Mouse (Mus musculus) limb, embryonic 12.5 days (tissue): ENCODE data around the gene Ankrd34a. TPM values are rescaled to one million over a fixed set of nuclear protein-coding genes. Genes with fewer than 3 reads are reported as not detected.

Experiments used
- ATAC-seq: fragments of 200-750 bp; cut with Nextera tagmentation; 2 replicates; pipeline ENCODE4 v1.8.0; 2017; ENCODE audit warnings: low read depth, moderate TSS enrichment; ENCODE audit not compliant: insufficient number of reproducible peaks, insufficient read depth, low FRiP score, low TSS enrichment
- H3K27ac ChIP-seq: fragments of 300-500 bp; sonication (generic); 2 replicates; pipeline ENCODE4 v1.5.1; 2016; ENCODE audit warnings: mild to moderate bottlenecking, moderate library complexity
- H3K27me3 ChIP-seq: fragments of 300-500 bp; sonication (generic); 2 replicates; pipeline ENCODE4 v1.6.1; 2016; ENCODE audit warnings: mild to moderate bottlenecking, moderate library complexity
- H3K36me3 ChIP-seq: fragments of 300-500 bp; sonication (generic); 2 replicates; pipeline ENCODE4 v1.6.1; 2016; ENCODE audit warnings: mild to moderate bottlenecking, moderate library complexity
- H3K4me1 ChIP-seq: fragments of 300-500 bp; sonication (generic); replicated peaks from 2 replicates; pipeline ENCODE4 v1.6.1; 2016
- H3K4me2 ChIP-seq: fragments of 300-500 bp; sonication (generic); 2 replicates; pipeline ENCODE4 v1.6.1; 2016; ENCODE audit warnings: mild to moderate bottlenecking, moderate library complexity
- H3K4me3 ChIP-seq: fragments of 300-500 bp; sonication (generic); replicated peaks from 2 replicates; pipeline ENCODE4 v1.5.1; 2016; ENCODE audit warnings: mild to moderate bottlenecking
- H3K9ac ChIP-seq: fragments of 300-500 bp; sonication (generic); replicated peaks from 2 replicates; pipeline ENCODE4 v1.6.1; 2016; ENCODE audit warnings: mild to moderate bottlenecking, moderate library complexity
- H3K9me3 ChIP-seq: fragments of 300-500 bp; sonication (generic); 2 replicates; pipeline ENCODE4 v1.6.1; 2016; ENCODE audit warnings: mild to moderate bottlenecking, moderate library complexity
- WGBS: fragments of 180-500 bp; shearing (Covaris S2); methylation state at CpG from one replicate; pipeline ENCODE4 v1.1.7; 2016; 5-methylcytosine and 5-hydroxymethylcytosine counted together
- polyA plus RNA-seq: library from polyadenylated mRNA; unstranded; fragments of >200 nt; fragmentation: Nextera tagmentation; extraction: Ambion mirVana; gene quantifications from 2 replicates; pipeline ENCODE4 v1.2.1, GENCODE M21; 2016

Ankrd34a gene
- polyA plus RNA-seq, 1 experiment from 2014 or later, result 2.2 TPM

- H3K4me2 ChIP-seq, result peak within 1 kb of the TSS; percentile 73
- peak within 1 kb of the TSS; percentile 72 for H3K4me3 ChIP-seq
- peak within 1 kb of the TSS; percentile 81 for H3K9ac ChIP-seq
- peak; percentile 92 for ATAC-seq
- no peaks in the 10 kb centered on the region for H3K27me3 ChIP-seq
- no peaks in the 10 kb centered on the region for H3K9me3 ChIP-seq
- WGBS, result under 1% methylated on average over 48 of the region's 48 CpGs
- peaks cover 54% of the 10 kb centered on the region for H3K36me3 ChIP-seq
- peak within 1 kb of the TSS; percentile 79 for H3K27ac ChIP-seq
- peaks cover 22% of the 10 kb centered on the region for H3K4me1 ChIP-seq
Observed at GRCm38 (mm10) chr3:96629729-96630600, 33.5 kb downstream of the Ankrd34a start, which contains the start of gene Rbm8a. Gene Rbm8a, plus strand, starts transcription at chr3:96629933.

GRCm38 (mm10) chr3:96632058-96632457 lies 35.6 kb downstream of the Ankrd34a start:
- ATAC-seq, result no peak
- peaks cover 40% of the 10 kb centered on the region for H3K36me3 ChIP-seq
- H3K4me2 ChIP-seq, result no peak overlapping the region
- H3K9me3 ChIP-seq, result no peaks in the 10 kb centered on the region
- no peak overlapping the region for H3K4me3 ChIP-seq
- H3K4me1 ChIP-seq, result peaks cover 34% of the 10 kb centered on the region
- H3K27ac ChIP-seq, result no peak overlapping the region
- H3K9ac ChIP-seq, result no peak overlapping the region
- H3K27me3 ChIP-seq, result no peaks in the 10 kb centered on the region

DNA sequence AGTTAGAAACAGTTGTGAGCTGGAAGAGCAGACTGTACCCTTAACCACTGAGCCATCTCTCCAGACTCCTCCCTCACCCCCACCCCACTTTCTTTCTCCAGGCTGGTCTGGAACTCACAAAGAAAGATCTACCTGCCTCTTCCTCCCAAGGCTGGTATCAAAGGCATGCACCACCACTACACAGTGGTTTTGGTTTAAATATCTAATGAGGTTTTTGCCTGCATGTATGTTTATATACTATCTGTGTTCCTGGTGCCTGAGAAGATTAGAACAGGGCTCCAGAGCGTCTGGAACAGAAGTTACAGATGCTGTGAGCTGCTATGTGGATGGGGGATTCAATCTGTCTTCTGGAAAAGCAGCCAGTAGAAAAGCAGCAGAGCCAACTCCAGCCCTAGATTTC lies 37.6 kb downstream of the Ankrd34a start:
- Histone ChIP-seq H3K4me1 (peaks cover 32% of the 10 kb centered on the region), H3K36me3 (peaks cover 53% of the 10 kb centered on the region), H3K4me3 (no peak overlapping the region), H3K4me2 (no peak overlapping the region), H3K27ac (no peak overlapping the region), H3K9ac (no peak overlapping the region), H3K9me3 (no peaks in the 10 kb centered on the region), H3K27me3 (no peaks in the 10 kb centered on the region)
- WGBS, result 72% methylated on average over 1 of the region's 1 CpGs
- ATAC-seq, result no peak

- WGBS, result 2% methylated on average over 59 of the region's 60 CpGs
- Histone ChIP-seq H3K4me1 (peaks cover 29% of the 10 kb centered on the region), H3K4me3 (peak within 1 kb of the TSS; percentile 95), H3K27ac (peak within 1 kb of the TSS; percentile 92), H3K9me3 (no peaks in the 10 kb centered on the region), H3K9ac (peak within 1 kb of the TSS; percentile 95), H3K4me2 (peak within 1 kb of the TSS; percentile 73), H3K27me3 (no peaks in the 10 kb centered on the region), H3K36me3 (peaks cover 65% of the 10 kb centered on the region)
- peak; percentile 92 for ATAC-seq
Observed at GRCm38 (mm10) chr3:96634928-96635879, 38.8 kb downstream of the Ankrd34a start, which contains the start of the genes Pex11b and Gm42957. Gene Pex11b, plus strand, starts transcription at chr3:96635376. Gene Gm42957, plus strand, starts transcription at chr3:96635474.

- Histone ChIP-seq H3K36me3 (peaks cover 71% of the 10 kb centered on the region), H3K27ac (peak overlapping the region; percentile 92), H3K4me2 (peak overlapping the region; percentile 73), H3K4me1 (peaks cover 25% of the 10 kb centered on the region), H3K4me3 (peak overlapping the region; percentile 95), H3K9me3 (no peaks in the 10 kb centered on the region), H3K27me3 (no peaks in the 10 kb centered on the region), H3K9ac (peak overlapping the region; percentile 95)
- ATAC-seq, result no peak
- 12% methylated on average over 15 of the region's 15 CpGs for WGBS
Observed at GRCm38 (mm10) chr3:96635906-96636305, 39.5 kb downstream of the Ankrd34a start.

- ATAC-seq, result no peak
- Histone ChIP-seq H3K9me3 (no peaks in the 10 kb centered on the region), H3K4me2 (peak overlapping the region; percentile 73), H3K27me3 (no peaks in the 10 kb centered on the region), H3K9ac (peak overlapping the region; percentile 95), H3K4me1 (peaks cover 21% of the 10 kb centered on the region), H3K27ac (no peak overlapping the region), H3K36me3 (peaks cover 71% of the 10 kb centered on the region), H3K4me3 (peak overlapping the region; percentile 95)
- WGBS, result 75% methylated on average over 11 of the region's 11 CpGs
Observed at GRCm38 (mm10) chr3:96636448-96636847, 40.0 kb downstream of the Ankrd34a start.

DNA sequence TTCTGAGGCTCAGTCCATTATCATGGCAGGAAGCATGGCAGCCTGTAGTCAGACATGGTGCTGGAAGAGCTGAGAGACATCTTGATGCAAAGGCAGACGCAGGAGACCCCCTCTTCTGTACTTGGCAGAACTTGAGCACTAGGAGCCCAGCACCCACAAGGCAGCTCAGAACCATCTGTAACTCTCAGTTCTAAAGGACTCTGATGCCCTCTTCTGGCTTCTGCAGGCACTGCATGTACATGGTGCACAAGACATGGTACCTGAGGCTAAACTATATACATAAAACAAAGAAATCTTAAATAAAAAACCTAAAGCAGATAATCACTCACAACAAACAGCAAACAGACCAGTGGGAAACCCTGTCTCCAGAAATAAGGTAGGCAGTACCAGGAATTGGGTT lies 42.8 kb downstream of the Ankrd34a start:
- Histone ChIP-seq H3K27me3 (no peaks in the 10 kb centered on the region), H3K9ac (no peak overlapping the region), H3K36me3 (peaks cover 71% of the 10 kb centered on the region), H3K4me3 (no peak overlapping the region), H3K4me1 (peaks cover 17% of the 10 kb centered on the region), H3K27ac (no peak overlapping the region), H3K4me2 (no peak overlapping the region), H3K9me3 (no peaks in the 10 kb centered on the region)
- WGBS, result 73% methylated on average over 1 of the region's 1 CpGs
- no peak for ATAC-seq

- Histone ChIP-seq H3K4me3 (no peak within 1 kb of the TSS), H3K9ac (no peak within 1 kb of the TSS), H3K36me3 (peaks cover 52% of the 10 kb centered on the region), H3K27me3 (no peaks in the 10 kb centered on the region), H3K9me3 (no peaks in the 10 kb centered on the region), H3K27ac (no peak within 1 kb of the TSS), H3K4me1 (0 out of 2 replicates have a peak, but pooled peaks cover 4% of the 10 kb centered on the region), H3K4me2 (no peak within 1 kb of the TSS)
- WGBS, result 68% methylated on average over 7 of the region's 7 CpGs
- ATAC-seq, result no peak
Observed at GRCm38 (mm10) chr3:96645018-96645649, 48.7 kb downstream of the Ankrd34a start, which contains the start of gene Itga10. Gene Itga10, plus strand, starts transcription at chr3:96645584.

GRCm38 (mm10) chr3:96647365-96647764 lies 50.9 kb downstream of the Ankrd34a start:
- Histone ChIP-seq H3K36me3 (peaks cover 32% of the 10 kb centered on the region), H3K9me3 (no peaks in the 10 kb centered on the region), H3K4me2 (no peak overlapping the region), H3K9ac (no peak overlapping the region), H3K27ac (no peak overlapping the region), H3K4me3 (no peak overlapping the region), H3K4me1 (0 out of 2 replicates have a peak, but pooled peaks cover 4% of the 10 kb centered on the region), H3K27me3 (no peaks in the 10 kb centered on the region)
- WGBS, result 80% methylated on average over 3 of the region's 3 CpGs
- ATAC-seq, result no peak
